Comparison of ENCODE assay signal across 11 mouse cellular contexts in the genomic region with DNA sequence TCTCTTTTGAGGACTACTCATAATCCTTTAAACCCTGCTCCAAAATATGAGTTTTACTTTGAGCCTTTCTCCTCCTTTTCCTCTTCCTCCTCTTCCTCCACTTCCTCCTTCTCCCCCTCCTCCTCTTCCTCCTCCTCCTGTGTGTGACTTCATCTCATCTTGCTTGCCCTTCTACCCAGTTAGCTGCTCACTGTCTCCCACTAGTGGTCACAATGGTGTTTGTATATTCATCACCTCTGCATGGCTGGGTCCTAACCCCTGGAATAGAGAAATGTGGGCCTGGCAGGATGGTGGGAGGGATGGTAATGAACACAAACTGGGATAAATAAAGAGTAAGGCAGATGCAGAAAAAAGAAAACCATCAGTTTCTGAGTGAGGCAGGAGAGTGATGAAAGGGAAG.
DNase-seq lines count a peak whose midpoint lies in the region; ATAC-seq and TF ChIP-seq lines count a peak whose summit lies in the region.
"Had no signal": no experiment of that assay in that cellular context is flagged by ENCODE, and none has a peak within 500 bp of the region (broad histone marks: within the 10 kb centered on the region; RNA-seq: fewer than 3 reads in every experiment).

No protein-coding gene starts in this region.

- ATAC-seq in kidney, postnatal 0 days (replicated peaks; ENCODE audit: low FRiP score, low read depth): no peak
- ATAC-seq: CD4-positive, CD25-positive, alpha-beta regulatory T cell, adult 4 months had no signal

- no peaks in the 10 kb centered on the region for H3K27me3 ChIP-seq in kidney, postnatal 0 days (ENCODE audit: insufficient read depth, low read length)
- H3K27me3 ChIP-seq: hindbrain, embryonic 12.5 days had no signal

- peak; percentile 7 for DNase-seq in cerebellum, adult 8-10 months
- no peak for DNase-seq in cerebellum, postnatal 4 days (ENCODE audit: low spot score in 2 of 2)
- peak; percentile 24 for DNase-seq in kidney, postnatal 0 days (ENCODE audit: low spot score)
- no peak for DNase-seq in kidney, adult 18-20 months
- DNase-seq in 416B (ENCODE audit: low read depth): peak; percentile 12
- DNase-seq in T-cell, adult 2 months (ENCODE audit: low spot score): no peak
- no peak for DNase-seq in thymus, postnatal 0 days (ENCODE audit: low spot score)
- DNase-seq: gastrocnemius, postnatal 25 days had no signal

- no peak overlapping the region for H3K4me3 ChIP-seq in kidney, postnatal 0 days (replicated peaks; ENCODE audit: low read depth, low read length)
- no peak overlapping the region for H3K4me3 ChIP-seq in cortical plate, adult 2 months (ENCODE audit: insufficient read depth, low read length)
- H3K4me3 ChIP-seq: hindbrain, embryonic 12.5 days had no signal

- H3K4me2 ChIP-seq in kidney, postnatal 0 days (ENCODE audit: low read length): no peak overlapping the region
- H3K4me2 ChIP-seq: hindbrain, embryonic 12.5 days had no signal

- TF ChIP-seq CTCF in kidney, postnatal 0 days (IDR thresholded peaks at IDR 0.05; ENCODE audit: low read depth): peak; percentile 67
- peak; percentile 32; the same call in 1 of the 2 replicates for TF ChIP-seq CTCF in cortical plate, adult 2 months (IDR thresholded peaks at IDR 0.05; ENCODE audit: extremely low read depth, insufficient read depth, low read length)

- no peak for TF ChIP-seq POLR2A in cortical plate, adult 2 months (IDR thresholded peaks at IDR 0.05; ENCODE audit: extremely low read depth, insufficient read depth, low read length)

- H3K9me3 ChIP-seq in kidney, postnatal 0 days (replicated peaks; ENCODE audit: low read length): no peaks in the 10 kb centered on the region
- H3K9me3 ChIP-seq: hindbrain, embryonic 12.5 days had no signal

- no peak overlapping the region for H3K27ac ChIP-seq in kidney, postnatal 0 days
- H3K27ac ChIP-seq in cortical plate, adult 2 months (ENCODE audit: insufficient read depth, low read length): no peak overlapping the region
- H3K27ac ChIP-seq: hindbrain, embryonic 12.5 days had no signal

- no peaks in the 10 kb centered on the region for H3K36me3 ChIP-seq in kidney, postnatal 0 days (ENCODE audit: insufficient read depth, low read length)
- H3K36me3 ChIP-seq: hindbrain, embryonic 12.5 days had no signal

- H3K9ac ChIP-seq in kidney, postnatal 0 days (ENCODE audit: low read depth, low read length): no peak overlapping the region
- H3K9ac ChIP-seq: hindbrain, embryonic 12.5 days had no signal

- no peaks in the 10 kb centered on the region for H3K4me1 ChIP-seq in kidney, postnatal 0 days (replicated peaks; ENCODE audit: insufficient read depth, low read length)
- H3K4me1 ChIP-seq in cortical plate, adult 2 months (ENCODE audit: control insufficient read depth, insufficient read depth, low read length): peaks cover 2% of the 10 kb centered on the region; the same call in 1 of the 2 replicates
- H3K4me1 ChIP-seq: hindbrain, embryonic 12.5 days had no signal

Comparison
In these comparisons a context has a peak if more than half of its experiments do, and no peak if none do; other contexts are left out.
1. DNase-seq: peak in cerebellum, adult 8-10 months (single experiment), kidney, postnatal 0 days (single experiment) and 416B (single experiment); none in cerebellum, postnatal 4 days (0 of 2), kidney, adult 18-20 months (single experiment), T-cell, adult 2 months (single experiment) and thymus, postnatal 0 days (single experiment).